Mouse (Mus musculus) embryo, embryonic 9.5 days (tissue): ENCODE measurements around the gene Igf2r.

ENCODE experiments used
- DNase-seq: peaks from one replicate; pipeline ENCODE4 v3.0.0-alpha.2; 2017; ENCODE audit errors: extremely low spot score

The Igf2r gene

GRCm38 (mm10) chr17:12769380-12769921 lies at the start of gene Igf2r:
Gene Igf2r (minus strand): TSS chr17:12769664.
- DNase-seq, result peak; percentile 90

DNA sequence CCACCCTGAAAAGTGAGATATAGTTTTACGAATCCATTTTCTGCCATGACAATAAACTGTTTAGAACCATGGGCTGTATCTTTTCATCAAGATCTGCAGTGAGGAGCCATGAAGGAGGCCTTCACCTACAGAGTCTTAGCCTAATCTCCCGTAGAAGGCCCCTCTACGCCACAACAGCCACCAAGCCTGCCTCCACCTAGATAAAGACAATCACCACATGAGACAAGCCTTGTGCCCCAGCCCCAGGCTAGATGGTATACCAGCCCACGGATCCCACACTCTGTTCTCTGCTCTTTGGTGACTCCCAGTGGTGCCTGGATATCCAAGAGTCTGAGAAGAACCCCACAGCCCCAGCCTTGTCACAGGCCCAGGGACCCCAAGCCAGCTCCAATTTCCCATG lies 46.4 kb upstream of the Igf2r start:
- DNase-seq, result no peak

- DNase-seq, result no peak
These were observed 45.0 kb upstream of the Igf2r start for GRCm38 (mm10) chr17:12814502-12814901.

- DNase-seq, result no peak
These were observed 41.5 kb upstream of the Igf2r start for GRCm38 (mm10) chr17:12810973-12811303.

DNA sequence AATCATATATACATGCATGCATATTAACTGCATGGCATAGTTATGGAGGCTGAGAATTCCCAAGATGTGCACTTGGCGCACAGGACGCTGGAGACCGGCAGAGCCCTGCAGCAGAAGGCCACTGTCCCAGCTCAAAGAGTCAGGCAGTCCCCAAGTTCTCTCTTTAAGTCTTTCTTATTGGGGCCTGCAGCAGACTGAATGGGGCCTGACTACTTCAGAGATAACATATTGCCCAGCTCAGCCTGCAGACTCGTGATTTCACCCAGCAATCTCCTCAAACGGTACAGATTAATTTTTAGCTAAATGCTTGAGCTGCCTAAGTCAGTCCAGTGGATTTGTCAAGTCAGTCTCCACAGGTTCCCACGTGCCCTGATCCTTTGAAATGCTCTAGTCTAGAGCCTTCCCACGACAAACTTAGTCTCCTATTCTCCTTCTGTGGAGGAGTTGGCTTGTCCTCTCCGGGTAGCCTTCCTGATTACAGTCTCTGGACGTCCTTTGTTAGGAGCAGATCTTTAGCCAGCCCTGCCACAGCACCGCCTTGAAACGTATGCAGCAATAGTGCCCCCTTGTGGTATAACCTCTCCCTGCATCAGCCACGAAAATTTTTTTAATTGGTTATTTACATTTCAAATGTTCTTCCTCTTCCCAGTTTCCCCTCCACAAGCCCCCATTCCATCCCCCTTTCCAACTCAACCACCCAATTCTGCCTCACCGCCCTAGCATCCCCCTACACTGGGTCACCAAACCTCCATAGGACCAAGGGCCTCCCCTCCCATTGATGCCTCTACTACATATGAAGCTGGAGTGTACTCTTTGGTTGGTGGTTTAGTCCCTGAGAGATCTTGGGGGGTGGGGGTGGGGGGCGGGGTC lies 40.9 kb upstream of the Igf2r start:
- DNase-seq, result peak; percentile 80

DNA sequence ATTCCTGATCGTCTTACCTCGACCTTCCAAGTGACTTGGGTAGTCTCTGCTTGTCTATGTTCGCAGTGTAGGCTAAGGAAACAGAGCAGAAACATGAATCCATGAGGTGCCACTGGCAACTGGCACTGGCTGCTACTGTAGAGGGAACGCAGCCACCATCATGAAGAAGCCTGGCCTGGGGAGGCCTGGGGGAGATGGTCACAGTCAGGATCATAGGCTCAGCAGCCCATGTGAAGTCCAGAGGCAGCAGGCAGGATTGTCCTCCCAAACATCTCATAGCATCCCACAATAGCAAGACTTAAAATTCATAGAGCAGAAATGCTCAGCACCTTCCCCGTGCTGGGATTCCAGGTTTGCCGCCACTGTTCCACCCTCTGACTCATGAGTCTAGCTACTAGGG lies 39.4 kb upstream of the Igf2r start:
- DNase-seq, result no peak

- DNase-seq, result no peak
These were observed 35.4 kb upstream of the Igf2r start for GRCm38 (mm10) chr17:12804584-12805445.

DNA sequence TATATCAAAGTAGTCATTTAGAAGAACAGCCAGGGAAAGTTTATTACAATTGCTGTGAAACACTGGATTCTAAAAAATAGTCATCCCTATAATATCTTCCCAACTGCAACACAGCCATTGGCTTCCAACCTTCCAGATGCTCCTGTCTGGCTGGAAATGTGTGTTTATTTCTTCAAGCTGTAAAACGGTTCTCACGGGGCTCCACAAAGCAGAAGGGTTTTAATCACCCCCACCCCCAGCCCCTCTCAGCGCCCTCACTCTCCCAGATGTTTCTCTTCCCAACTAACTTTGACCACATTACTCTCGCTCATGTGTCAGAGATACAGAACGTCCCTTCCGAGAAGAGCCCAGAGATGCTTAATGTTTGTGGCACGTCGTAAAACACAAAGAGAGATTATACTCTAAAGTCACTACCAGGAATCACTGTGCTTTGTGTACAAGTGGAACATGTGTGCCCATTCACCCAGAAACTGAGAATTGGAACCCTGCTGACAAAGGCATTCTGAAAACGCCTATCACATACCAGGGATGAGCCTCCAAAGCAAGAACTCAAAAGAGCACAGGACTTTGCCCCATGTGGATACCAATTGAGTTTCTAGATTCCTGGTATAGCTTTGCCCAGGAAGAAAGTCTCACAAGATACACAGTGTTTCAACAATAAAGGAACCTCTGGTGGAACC lies 32.5 kb upstream of the Igf2r start:
- DNase-seq, result no peak

DNA sequence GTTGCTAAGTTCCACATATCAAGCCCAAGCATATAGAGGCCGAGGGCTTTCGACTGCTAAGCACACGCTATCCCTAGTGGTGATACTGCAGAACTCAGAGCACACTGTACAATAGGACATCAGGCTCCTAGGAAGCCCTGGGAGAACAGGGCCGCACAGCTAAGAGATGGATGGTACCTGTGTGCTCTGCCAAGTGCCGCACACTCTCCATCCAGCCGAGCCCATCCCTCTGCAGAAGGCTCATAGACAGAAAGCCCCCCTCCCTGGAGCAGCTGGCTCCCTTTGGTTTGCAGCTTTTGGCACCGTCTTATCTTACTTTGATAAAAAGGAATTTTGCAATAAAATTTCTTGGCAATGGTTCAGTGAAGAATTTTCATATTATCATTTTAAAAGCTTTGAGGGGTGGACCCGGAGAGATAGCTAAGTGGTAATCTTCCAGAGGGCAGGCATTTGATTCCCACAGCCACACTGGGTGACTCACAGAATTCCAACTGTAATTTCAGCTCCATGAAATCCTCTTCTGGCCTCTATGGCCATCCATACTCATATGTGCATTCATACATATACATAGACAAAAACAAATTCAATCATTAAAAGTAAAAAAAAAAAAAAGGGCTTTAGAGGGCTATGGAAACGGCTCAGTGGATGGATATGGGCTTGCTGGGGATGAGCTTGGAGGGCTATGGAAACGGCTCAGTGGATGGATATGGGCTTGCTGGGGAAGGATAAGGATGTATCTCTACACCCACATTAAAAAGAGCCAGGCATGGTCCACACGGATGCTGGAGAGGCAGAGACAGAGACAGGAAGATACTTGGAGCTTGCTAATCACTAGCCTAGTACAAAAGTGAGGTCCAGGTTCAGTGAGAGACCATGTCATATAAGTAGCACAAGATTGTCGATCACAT lies 30.2 kb upstream of the Igf2r start:
- DNase-seq, result no peak

DNA sequence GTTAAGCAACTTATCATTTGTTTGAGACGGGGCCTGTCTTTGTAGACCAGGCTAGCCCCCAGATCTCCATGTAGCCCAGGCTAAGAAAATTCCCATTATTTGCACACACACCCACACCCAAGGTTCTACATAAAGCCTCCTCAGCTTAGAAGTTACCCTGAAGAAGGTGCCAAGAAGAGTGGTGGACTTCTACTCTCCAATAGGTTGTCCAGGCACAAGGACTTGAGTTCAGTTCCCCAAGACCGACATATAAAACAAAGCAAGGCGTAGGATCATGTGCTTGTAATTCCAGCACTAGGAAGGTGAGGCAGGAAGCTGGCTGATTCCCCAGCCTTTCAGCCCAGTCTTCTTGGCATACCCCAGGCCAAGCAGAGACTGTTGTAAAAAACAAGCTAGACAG lies 29.1 kb upstream of the Igf2r start:
- DNase-seq, result no peak

- no peak for DNase-seq
These were observed 28.1 kb upstream of the Igf2r start for GRCm38 (mm10) chr17:12797427-12798029.

DNA sequence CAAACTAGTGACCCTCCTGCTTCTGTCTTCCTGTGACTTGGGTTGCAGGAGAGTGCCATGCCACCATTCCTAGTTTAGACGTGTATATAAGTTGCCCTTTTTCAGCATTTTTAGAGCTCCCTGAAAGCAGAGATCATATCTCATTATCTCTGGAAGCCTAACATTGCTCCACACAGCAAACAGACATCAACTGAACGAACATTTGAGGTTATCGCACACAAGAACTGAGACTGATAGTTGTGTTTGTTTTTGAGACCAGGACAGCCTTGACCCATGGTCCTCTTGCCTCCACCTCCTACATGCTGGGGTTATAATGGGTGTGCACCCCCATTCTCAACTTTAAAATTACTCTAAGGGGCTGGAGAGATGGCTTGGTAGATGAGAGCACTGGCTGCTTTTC lies 27.2 kb upstream of the Igf2r start:
- no peak for DNase-seq

DNA sequence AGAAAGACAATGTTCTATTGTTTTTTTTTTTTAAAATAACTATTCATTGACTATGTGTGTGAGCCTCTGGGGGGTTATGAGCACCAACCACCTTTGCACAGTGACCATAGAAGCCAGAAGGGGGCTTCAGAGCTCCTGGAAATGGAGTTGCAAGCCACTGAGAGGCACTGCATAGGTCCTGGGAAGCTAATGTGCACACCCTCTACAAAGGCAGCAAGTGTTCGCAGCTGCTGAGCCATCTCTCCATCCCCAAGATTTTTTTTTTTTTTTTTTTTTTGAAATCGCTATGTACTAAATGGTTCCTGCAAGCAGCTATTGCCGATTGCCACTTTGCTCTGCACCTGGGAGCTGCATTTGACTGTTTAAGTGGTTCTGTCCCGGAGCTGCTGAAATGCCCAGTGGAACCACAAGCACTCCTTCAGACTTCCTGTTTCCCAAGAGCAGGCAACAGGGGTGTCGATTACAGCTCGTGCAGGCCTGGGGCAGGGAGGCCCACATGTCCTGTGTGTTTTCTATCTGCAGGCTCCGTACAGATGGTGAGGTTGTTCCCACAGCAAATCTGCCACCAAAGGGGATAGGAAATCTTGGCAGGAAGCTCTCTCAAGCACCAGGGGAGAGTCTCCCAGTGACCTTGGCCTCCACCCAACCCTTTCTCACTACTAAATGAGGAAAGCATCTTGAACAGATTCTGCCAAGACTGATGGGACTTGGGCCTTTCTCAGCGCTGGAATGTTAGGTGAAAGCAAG lies 24.4 kb upstream of the Igf2r start:
- no peak for DNase-seq

DNA sequence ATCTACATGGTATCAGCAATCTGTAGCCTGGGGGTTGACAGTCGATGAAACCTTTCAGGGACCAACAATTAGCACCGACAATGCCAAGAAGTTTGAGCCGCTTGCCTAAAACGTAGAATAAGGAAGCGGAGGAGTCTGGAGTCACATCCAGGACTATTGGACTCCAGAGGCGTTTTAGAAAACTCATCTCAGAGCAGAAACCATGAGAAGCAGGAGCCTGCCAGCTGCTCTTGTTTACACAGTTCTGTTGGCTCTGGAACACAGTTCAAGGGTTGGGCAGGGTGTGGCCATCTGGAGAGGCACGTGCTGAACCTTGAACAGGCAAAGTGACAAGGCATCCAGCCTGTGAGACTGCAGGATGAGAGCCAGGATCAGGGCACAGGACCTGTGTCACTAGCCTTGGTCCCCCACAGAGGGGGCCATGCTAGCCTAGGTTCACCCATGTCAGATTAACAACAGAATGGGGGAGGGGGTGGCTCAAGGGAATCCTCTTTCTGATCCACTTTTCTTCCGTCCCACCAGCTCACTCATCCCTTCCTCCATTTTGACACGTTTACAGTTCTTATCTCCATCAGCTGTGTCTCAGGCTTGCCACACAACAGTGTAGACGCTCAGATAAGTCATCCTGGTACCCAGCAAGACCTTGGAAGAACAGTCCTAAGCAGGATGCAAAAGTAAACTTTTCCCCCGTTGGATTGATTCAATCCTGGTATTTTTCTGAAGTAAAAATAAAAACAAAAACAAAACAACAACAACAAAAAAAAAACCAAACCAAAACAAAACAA lies 23.1 kb upstream of the Igf2r start:
- DNase-seq, result no peak

DNA sequence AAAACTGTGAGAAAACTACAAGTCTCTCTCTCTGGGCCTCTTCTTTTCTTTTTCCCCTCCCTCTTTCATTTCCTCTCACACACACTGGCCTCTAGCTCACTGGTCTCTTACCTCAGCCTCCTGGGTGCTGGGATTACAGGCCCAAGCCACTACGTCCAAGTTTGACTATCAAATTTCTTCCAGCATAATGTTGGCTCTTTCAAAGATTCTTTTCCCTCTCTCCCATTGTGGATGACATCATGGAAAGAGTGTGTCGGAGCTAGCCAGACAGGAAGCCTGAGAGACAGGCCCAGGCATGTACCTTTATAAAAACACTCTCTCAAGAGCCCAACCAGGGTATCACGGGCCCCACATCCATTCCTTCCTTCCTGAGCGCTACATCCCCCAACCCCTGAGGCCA lies 22.0 kb upstream of the Igf2r start:
- peak; percentile 45 for DNase-seq

DNA sequence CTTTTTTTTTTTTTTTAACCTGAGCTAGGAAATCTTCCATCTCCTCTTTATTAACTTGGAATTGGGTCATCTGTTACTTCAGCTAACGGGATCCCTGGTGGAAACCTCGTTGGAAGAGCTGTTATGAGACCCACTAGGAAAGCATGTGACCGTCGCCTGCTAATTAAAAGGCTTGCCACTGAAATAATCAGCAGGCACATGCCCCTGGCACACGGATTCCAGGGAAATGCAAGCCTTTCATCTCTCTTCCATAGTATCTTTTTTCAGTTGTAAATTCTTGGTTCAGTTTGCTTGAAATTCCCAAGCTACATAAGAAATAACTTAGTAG lies 21.6 kb upstream of the Igf2r start:
- DNase-seq, result no peak

DNA sequence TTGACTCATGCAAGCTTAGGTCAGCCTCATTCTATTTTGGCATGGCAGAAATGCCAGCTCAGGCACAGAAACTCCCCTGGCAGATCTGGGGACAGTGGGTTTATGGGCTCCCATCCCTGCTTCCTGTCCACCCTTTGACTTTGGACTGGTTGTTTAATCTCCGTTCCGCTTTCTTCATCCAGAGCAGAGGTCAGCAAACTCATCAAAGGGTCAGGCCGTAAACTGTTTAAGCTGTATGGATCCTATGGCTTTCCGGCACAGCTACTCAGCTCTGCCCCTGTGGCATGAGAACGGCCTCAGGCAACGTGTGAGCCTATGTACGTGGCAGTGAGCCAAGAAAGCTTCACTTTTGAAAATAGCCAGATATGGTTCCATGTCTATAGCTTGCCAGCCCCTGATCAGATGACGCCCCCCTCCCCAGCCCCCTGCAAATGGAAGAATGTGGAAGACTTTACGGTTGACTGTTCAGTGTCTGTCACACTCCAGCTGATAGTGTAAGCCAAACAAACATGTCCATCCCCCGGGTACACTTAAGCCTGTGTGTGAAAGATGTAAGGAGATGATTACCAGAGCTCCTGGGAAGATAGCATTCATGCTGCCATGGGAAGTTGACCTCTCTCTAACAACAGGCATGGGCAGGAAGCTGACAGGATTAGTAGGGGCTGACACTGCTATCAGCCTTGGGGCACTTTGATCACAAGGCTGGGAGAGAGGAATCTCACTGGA lies 21.1 kb upstream of the Igf2r start:
- DNase-seq, result peak; percentile 73
